Mouse (Mus musculus) heart, postnatal 0 days (tissue): Measurements from ENCODE around the gene Pard3b.

Experiments
- CTCF ChIP-seq: IDR thresholded peaks from 2 replicates; pipeline ENCODE4 v1.5.1; 2016; ENCODE audit warnings: antibody characterized with exemption, control low read depth, low read depth
- EP300 ChIP-seq: IDR thresholded peaks from 2 replicates; pipeline ENCODE4 v1.6.1; 2016; ENCODE audit warnings: antibody characterized with exemption, low read depth

- TF ChIP-seq CTCF (no peak), EP300 (no peak)
These were observed 210.5 kb downstream of the Pard3b start for GRCm38 (mm10) chr1:61849029-61849714.
